Mouse (Mus musculus): ENCODE results near the gene Cx3cr1.

GRCm38 (mm10) chr9:119996080-119996479 lies 73.6 kb downstream of the Cx3cr1 start:
- TF ChIP-seq CTCF (IDR thresholded peaks at IDR 0.05; ENCODE audit: low read depth, low read length) (no peak), EP300 (IDR thresholded peaks at IDR 0.05; ENCODE audit: insufficient read depth, low read depth, low read length) (no peak), POLR2A (IDR thresholded peaks at IDR 0.05; ENCODE audit: insufficient read depth, low read length) (no peak)
